Mouse (Mus musculus) inflammation-experienced regulatory T-cells, adult 6 months (primary cell): Measurements from ENCODE around the gene Lrrc75b. TPM values are rescaled to one million over a fixed set of nuclear protein-coding genes. Genes with fewer than 3 reads are reported as not detected.
A peak's percentile ranks its signal among the peaks of the same experiment; 100 is the strongest.
"Not testable (repeated sequence)": the region's sequence is repeated elsewhere in the genome, so short reads cannot be mapped to it uniquely, and the experiment has no call there.

ENCODE experiments used
- ATAC-seq: one replicate; pipeline ENCODE4 v1.8.0; 2017
- polyA plus RNA-seq, 3 experiments: library from polyadenylated mRNA; unstranded; fragments of 100-300 nt; shearing (Covaris generic); gene quantifications; one replicate each; pipeline ENCODE4 v1.2.1; 2017

The Lrrc75b gene
- polyA plus RNA-seq, 3 experiments from 2014 or later: 0.16 to 1.7 (median 0.47) TPM

DNA sequence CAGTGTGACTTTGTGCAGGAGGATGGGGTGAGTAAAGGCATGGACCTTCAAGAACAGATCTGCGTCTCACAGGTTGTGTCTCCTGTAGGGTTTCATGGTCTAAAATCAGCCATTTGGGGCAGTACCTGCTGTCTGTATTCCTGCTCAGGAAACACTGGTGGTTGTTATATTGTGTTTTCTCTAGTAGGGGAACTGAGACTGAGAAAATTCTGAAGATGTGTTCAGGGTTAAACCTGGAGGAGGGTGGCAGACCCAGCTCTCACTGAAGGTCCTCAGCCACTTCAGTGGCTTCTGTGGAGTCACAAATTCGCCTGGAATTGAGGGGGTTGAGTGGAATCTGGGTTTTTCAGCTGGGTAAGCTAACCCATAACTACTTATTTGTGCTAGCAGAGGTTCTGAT lies 29.8 kb downstream of the Lrrc75b start:
- no peak for ATAC-seq

DNA sequence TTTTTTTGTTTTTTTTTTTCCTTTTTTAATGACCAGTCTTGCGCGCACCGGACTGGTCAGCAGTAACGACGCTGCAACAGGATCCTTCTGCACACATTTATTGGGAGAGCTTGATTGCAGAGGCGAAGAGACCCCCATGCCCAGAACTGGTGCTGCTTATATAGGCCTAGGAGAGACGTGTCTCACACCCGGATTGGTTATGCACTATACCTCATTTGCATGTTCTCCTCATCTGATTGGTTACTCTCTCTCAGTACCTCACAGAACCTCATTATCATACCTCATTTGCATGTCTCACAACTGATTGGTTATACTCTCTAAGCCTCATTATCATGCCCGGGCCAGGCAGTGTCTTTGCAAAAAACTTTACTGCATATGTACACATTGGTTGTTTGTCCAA lies 34.7 kb downstream of the Lrrc75b start:
- not testable (repeated sequence) for ATAC-seq

DNA sequence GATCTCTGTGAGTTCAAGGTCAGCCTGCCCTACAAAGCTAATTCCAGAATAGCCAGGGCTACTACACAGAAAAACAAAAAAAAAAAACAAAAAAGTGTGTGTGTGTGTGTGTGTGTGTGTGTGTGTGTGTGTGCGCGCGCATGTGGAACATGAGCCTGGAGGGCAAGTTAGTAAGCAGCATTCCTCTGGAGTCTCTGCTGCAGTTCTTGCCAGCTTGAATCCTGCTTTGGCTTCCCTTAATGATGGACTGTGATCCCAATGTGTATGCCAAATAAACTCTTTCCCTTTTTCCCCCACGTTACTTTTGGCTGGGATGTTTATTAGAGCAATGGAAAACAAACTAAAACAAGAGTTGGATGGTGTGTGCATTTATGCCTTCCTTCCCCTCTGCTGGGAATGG lies 38.5 kb downstream of the Lrrc75b start:
- no peak for ATAC-seq

DNA sequence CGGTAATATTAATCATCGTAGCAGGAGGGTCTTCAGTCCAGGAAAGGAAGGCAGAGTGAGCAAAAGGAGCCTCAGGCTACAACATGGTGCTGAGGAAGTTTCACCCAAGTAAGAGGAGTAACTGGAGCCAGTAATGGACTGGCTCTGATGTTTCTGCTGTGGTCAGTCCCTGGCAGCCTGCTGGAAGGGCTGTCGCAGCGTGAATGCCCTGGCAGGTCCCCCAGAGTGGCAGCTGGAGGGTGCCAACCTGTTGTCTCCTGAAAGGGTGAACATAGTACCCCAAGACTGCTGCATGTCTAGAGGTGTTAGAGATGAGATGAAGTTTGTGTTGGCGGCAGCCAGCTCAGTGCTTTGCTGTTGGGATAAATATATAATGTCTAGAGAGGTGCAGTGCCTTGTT lies 39.5 kb downstream of the Lrrc75b start:
- no peak for ATAC-seq

DNA sequence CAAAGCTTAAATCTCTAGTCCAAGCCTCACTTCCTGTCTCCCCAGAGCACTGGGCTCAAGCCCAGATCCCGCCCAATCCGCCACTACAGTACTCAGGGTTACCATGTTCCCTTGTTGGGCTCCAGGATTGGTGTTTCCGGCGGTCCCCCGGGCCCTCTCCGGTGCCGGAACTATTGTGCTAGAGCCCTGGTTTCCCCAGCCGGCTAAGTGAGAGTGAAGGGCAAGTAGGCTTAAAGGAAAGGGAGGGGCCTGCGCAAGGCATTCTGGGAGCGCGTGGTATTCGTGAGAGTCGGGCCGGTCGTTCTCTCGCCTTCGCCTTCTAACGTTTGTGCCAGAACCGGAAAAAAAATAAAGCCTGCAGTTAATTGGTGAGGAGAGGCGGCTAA lies 42.4 kb downstream of the Lrrc75b start, which contains the start of gene Gucd1:
Gucd1 (minus strand) TSS at position 215 of the 386 bp plus-strand sequence.
- ATAC-seq: peak; percentile 82

DNA sequence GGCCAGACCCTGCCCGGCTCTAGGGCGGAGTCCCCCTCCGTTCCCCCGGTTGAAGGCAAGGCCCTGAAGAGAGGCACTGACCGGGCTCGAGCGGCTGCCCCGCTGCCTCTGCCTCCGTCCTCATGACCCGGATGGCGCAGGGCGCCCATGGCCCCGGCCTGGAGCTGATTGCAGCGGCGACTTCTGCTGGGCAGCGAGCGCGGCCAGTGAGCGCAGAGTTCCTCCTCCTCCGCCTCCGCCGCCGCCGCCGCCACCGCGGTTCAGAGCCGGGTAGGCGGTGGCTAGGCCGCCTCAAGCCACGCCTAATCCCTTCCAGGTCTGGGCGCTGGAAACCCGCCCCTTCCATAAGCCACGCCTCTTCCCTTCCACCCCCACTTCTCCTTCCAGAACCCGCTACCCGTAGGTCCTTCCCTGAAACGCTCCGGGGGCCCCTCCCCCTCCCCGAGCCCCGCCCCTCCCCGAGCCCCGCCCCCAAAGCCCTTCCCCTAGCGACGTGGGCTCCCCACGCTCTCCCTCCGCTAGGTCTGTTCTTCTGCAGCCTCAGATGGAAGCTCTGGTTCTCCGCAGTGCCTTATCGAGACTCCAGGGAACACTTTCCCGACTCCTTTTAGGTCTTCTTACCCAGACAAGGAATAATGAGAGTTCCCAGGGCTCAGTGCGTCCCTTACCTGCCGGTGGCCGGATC lies 42.9 kb downstream of the Lrrc75b start, which contains the start of gene Snrpd3:
Snrpd3 (plus strand) TSS at position 479 of the 685 bp plus-strand sequence.
- peak; percentile 90 for ATAC-seq

DNA sequence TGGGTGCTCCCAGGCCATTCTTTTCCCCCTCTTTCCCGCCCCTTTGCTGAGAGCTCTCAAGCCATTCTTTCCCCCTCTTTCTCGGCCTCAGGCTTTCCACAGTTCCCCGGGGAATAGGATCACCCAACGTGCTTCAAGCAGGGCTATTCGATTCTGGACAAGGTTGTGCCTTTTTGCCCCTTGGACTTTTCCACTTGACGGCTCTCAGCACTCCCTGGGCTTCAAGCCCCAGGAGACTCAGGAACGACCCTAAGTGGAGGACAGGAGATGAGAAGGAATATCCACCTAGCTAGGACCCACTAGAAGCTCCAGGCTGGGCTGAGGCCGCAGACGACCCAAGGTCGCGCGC lies 43.4 kb downstream of the Lrrc75b start:
- ATAC-seq: no peak

DNA sequence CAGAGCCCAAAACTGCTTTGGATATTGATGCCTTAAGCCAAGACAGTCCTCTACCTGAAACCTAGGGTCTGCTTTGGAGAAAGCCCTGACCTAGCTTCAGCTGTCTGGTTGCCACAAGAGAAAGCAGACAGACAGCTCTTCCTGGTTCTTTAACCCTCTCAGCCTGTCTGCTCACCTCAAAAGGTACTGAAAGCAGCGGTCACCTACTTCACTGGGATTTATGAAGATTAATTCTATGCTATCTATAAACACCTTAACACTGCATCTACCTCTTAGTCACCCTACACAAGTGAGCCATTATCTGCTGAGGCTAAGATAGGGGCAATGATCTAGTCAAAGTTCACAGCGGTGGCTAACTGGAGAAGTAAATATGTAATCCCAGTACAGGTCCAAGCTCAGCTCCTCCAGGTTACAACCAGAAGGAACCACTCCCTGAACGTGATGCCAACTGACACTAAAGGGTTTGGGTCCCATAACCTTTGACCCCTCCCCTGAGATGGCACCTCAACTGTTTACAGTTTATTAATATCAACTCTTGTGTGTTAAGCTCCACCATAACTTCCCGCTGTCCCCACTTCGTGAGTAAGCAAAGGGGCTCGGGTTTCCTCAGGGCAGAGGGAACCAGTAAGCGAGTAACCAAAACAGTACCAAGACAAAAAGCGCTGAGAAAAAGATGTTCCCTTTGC lies 43.9 kb downstream of the Lrrc75b start:
- ATAC-seq: no peak

DNA sequence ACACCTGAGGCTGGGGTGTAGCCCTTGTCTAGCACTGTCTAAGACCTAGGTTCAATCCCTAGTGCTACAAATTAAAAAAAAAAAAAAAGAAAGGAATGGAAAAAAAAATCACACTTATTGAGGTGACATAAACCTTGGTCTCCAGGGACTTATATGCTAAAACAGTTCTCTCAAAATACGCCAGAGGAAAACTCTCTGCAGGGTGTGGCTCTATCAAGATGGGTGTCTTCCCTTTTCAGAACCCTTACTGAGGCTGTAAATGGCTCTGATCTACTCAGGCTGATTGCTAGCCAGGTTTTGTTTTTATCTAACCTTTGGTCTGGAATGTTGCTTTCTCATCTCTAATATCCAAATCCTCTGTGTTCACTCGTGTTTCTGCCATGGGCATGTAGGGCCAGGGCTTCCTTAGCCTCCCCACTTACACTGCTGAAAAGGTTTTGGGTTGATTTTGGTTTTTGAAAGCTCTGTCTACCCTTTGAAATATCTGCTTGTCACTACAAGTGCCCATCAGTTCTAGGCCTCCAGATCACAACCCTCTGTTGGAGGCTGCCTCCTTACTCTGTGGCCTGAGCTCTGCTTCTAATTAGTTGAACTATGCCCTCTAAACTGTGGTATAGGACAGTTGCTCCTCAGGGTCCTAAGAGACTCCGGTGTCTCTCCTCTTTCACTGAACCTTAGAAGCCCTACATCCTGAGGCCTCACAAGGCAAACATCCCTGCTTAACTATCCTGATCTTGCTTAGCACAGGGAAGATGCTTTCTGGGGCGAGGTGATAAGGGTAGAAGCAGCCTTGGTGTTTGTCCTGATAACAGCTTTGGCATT lies 44.7 kb downstream of the Lrrc75b start:
- ATAC-seq: no peak

DNA sequence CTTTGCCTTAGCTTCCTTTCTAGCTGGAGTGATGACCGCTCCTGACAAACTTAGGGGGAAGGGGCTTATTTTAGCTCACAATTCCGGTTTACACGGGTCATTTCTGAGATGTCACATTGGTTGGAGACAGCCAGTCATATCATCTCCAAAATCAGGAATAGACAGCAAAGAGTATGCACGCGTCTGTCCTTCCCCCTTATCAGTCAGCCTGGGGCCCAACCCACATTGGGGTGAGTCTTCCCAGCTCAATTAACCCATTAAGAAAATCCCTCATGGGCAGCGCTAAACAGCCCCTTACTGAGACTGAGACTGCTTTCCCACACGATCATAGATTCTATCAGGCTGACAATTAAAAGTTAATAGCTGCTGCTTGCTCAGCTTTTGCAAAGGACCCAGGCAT lies 45.8 kb downstream of the Lrrc75b start:
- ATAC-seq: no peak

DNA sequence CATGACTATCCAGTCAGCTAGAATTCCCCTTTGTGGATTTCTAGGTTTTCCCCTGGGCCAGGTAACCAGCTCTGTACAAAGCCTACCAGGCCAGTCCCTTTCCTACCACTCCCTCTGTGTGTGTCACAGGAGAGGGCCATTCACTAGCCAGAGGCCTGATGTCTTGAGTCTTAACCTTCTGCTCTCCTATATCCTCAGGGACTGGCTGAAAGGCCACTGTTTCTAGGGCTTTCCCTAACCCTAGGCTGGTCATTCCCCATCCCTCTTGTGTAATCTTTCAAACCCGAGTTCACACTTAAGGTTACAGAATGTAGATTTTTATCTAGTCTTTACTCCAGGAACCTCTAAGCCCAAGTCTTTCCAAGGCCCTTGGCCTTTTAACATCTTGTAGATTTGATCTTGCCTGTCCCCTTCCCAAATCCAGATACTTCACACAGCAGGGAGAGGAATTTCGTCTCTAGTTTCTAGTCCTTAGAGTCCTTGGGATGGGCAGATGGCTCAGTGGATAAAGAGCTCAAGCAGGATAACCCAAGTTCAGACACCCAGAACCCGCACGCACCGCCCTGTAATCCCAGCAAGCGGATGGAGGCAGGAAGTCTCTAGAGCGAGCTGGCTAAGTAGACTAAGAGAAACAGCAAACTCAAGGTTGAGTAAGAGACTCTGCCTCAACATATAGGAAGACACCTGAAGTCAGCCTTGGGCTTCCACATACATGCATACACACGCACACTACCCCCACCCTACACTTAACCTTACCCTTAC lies 46.6 kb downstream of the Lrrc75b start:
- ATAC-seq: no peak

DNA sequence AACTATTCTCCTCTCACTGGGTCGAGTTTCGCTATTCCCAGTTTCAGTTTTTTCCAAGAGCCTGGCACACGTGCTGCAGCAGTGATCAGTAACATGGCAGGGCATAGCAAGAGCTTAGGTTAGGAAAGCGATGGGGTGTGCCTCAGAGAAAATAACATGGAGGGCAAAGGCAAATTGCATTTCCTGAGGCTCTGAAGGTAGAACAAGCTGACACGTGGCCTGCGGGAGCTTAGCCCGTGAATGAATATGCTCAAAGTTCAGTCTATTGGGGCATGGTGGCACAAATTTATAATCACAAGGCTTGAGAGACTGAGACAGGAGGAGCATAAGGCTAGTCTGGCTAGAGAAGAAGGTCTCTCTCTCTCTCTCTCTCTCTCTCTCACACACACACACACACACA lies 47.3 kb downstream of the Lrrc75b start:
- no peak for ATAC-seq

DNA sequence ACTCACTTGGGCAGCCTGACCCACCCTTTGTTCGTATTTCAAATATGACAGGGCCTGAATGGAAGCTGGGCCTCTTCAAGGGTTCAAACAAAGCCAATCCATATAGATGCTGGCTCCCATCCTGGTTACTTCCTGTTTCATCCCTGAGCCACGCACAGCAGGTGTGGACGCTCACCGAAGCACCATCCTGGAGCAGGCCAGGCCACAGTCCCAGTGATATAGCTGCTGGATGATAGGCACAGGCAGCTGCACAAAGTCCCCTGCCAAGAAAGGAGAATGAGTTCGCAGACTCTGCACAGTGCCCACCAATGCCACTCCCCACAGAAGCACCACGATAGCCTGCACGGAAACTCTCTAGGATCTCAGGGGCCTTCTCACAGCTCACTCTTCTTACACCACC lies 48.2 kb downstream of the Lrrc75b start:
- no peak for ATAC-seq

DNA sequence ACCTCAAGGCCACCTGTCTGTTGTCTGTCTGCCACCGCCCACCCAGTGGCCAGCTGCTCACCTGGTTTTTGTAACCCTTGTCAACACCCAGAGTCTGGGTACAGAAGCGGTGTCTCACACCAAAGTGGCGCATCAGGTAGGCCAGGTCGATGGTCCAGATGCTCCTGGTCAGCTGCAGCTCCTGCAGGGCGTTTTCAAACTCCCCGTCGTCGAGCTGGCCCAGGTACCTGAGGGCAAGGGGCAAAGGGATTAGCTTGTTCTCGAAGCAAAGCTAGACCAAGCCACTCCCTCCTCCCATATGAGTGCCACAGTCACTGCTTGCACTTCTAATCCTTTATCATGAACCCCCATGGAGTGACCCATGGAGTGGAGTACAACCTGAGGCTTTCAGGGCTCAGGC lies 49.1 kb downstream of the Lrrc75b start:
- ATAC-seq: no peak

DNA sequence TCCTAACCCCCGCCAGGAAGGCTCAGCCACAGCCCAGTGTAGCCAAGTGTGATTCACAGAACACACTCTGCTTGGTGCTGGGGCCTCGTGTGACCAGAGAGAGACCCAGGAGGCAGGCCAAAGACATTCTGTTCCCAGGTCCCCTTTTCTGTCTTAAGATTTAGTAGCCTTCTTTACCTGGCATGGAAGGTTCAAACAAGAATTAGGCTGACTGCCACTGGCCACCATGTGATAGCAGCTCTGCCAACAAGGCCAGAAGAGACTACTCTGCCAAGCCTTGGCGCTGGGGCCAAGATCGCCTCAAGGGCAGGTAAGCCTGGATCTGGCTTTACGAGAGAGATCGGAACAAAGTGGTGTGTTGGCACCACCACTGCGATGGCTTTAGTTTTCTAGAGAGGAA lies 49.7 kb downstream of the Lrrc75b start:
- no peak for ATAC-seq

DNA sequence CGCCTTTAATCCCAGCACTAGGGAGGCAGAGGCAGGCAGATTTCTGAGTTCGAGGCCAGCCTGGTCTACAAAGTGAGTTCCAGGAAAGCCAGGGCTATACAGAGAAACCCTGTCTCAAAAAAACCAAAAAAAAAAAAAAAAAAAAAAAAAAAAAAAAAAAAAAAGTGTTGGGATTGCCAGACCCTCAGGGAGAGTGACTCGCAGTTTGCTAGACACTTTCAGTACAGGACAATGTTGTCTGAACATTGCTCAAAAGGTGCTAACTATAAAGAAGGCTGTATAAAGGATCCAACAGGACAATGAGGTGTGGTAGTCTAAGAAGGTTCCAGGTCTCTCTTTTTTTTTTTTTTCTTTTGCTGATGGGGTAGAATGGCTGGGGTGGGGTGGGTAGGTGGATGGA lies 54.2 kb downstream of the Lrrc75b start:
- not testable (repeated sequence) for ATAC-seq

DNA sequence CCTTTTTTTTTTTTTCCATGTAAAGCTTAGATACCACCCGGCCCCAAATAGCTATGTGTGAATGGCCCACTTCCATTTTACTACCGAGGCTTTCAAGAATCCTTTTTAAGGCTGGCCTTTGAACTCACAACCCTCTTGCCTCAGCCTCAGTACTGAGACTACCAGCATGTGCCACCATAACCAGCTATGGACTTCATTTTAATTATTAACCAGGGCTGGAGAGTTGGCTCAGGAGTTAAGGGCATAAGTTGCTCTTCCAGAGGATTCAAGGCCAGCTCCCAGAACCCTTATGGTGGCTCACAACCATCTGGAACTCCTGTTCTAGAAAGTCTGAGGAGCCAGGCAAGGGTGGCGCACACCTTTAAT lies 55.0 kb downstream of the Lrrc75b start:
- no peak for ATAC-seq

DNA sequence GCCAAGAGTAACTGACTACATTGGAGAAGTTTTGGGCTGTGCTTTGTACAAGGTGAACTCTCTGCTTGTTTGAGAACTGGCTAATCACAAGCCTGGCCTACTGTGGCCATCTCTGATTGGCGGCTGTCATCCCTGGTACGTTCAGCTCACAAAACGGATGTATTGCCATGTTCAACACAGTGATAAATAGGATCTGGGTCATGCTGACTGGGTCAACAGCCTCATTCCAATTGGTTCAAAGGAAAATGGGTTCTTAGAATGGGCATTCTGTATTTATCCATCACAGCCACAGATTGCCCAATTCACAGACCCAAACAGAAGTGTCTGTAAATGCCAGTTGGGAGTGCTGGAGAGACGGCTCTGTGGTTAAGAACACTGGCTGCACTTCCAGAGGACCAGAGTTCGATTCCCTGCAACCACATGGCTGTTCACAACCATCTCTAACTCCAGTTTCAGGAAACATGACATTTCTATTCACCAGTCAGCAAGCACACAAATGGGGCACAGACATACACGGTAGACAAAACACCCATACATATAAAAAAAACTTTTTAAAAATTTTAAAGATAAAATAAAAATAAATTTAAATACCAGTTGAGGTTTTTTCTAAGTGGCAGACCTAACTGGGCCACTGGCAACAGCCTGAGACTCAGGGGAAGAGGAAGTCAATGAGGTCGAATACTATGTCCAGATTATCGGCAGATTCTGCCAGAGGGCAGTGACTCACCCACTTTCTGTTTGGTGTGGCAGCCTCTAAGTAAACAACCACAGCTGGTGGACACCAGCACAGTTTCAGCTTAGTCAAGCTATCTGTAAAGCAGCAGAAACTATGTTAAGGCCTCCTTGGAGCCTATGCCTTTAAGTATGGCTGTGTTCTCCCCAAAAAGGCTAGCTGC lies 55.6 kb downstream of the Lrrc75b start:
- ATAC-seq: no peak

DNA sequence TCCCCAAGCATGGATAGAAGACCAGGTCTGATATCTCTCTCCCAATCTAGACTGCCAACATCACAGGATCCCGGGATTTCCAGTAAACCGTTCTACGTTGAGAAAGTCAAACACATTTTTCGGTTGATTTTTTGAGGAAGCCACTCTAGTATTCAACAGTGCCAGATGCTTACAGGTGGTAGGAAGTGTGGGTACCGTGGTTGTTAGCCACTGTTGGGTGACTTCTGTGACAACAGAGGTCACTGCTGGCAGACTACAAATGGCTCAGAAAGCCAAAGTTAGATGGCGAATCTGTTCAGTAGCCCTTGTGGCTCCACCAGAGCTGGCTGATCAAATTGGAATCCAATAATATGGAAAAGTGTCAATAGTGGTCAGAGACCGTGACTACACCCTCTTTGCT lies 56.4 kb downstream of the Lrrc75b start:
- ATAC-seq: no peak

DNA sequence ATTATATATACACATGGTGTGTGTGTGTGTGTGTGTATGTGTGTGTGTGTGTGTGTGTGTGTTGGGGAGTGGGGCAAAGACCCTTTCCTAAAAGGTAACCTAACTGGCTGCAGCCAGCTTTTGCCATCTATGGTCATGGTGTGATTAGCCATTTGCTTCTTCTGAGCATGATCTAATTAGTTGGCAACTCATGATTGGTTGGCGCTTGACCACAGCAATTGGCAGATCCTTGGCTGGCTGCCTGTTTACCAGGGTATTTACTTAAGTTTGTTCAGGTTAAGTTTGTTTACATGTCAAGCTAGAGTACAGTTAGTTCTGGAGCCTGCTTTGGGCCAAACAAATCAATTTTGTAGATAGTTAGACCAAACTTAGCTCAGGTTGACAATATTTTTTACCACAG lies 58.5 kb downstream of the Lrrc75b start:
- ATAC-seq: no peak

DNA sequence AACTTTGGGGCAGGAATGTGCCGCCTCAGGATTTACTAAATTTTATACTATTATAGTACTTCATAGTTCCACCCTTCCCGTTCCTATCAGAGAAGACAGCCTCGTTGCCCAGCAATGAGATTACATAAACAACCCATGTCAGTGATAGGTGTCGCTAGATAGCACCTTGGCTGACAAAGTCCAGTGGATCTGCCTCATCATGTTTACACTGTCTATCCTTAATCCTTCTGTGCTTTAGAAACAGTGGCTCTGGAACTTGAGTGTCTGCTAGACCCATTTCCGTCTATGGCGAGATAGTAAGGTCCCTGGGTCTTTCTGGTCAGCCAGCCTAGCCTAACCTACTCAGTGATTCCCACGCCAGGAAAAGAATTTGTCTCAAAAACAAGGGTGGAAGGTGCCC lies 59.8 kb downstream of the Lrrc75b start:
- no peak for ATAC-seq
